Mouse (Mus musculus) kidney, postnatal 25 days (tissue): Measurements from ENCODE around the gene Ly6g6d.
A peak's percentile ranks its signal among the peaks of the same experiment; 100 is the strongest.

ENCODE experiments used
- DNase-seq, 2 experiments: peaks; one replicate each; pipeline ENCODE4 v3.0.0; 2021; ENCODE audit warnings: mixed read lengths in 2 of 2

The Ly6g6d gene

DNA sequence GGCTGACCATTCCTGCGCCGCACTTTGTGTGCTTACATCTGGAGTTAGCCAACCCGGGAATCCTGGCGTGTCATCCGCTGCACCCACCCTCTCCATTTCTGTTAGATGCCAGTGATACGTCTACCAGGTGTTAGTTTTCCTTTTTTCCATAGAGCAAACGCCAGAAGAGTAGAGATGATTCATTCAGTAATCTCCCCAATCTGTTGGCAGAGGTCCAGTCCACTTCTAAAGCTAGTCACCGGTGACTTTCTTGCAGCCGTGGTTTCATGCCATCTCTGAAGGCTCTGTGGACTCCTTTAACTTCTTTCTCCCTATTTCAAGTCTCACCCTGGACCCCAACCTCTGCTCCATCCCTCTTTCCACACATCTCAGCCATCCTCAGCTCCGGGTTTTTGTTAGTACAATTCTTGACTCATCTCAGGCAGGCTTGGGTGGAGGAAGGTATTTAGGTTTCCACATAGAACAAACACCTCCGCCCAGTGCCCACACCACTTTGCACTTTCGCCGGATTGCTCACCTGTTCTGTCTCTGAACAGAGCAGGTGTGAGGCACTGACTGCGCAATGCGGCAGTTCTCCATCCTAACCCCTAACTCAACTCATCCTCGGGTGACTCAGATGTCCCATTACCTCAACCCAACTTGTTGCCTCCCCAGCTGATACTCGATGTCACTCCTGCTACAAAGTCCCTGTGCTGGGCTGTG is 9.5 kb downstream of the Ly6g6d start:
- DNase-seq = no peak

DNA sequence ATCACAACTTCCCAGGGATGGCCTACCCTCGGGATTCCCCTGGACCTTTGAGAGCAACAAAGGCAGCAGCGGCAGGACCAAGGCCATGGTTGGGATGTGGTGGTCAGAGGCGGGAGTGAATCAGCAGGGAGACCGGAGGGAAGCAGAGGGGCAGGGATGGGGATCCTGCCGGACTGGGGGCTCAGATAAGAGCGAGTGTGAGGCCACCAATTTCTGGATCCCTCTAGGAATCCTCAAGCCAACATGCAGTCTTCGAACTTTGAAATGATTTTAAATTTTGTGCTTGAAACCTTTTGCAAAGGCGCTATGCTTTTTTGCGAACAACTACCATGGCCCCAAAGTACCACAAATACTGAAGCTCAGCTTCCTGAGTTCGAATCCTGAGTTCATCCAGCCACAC is 11.8 kb downstream of the Ly6g6d start, which contains the start of gene Mpig6b:
Gene Mpig6b, minus strand, starts transcription at position 101 of the 400 bp plus-strand sequence.
- DNase-seq = no peak

DNA sequence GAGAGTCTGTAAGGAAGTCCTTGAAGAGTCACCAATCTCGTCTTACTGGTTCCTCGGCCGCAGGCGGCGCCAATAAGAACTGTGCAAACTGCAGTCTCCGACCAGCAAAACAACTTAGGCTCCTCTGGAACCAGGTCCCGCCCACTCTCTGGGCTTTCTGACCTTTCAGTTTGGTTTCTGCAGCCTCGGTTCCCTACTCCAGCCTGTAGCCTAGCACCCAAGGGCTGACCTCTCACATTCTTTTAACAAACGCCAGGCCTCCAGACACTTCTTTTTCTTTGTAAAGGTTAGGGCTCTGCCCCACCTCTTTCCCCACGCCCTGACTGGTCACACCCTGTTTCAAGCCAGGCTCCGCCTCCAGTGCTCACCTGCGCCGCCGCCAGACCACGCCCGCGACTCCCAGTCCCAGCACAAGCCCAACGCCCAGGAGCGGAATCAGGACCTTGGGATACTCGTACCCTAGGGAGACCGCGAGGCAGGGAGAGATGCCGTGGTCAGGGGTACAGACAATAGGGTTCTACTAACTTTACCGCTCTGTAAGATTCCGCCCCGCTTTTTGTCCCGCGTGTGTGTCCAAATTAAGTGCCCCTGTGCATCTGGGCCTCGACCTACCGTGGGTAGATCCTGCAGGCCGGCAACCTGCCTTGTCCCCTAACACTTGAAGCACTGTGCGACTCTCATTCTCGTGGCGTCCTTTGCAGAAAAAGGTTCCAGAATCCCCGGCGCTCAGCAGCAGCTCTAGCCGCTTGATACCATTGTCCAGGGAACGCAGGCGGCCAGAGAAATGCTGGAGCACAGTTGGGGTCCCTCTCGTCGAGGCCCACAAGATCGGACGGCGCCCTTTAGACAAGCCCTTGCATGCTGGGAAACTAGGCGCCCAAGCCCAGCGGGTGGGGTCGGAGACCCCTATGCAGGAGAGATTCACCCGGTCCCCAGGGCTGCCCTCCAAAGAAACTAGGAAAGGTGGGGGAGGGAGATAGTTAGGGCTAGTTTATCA is 12.6 kb downstream of the Ly6g6d start, which contains the start of gene Ly6g6c:
Gene Ly6g6c, plus strand, starts transcription at position 438 of the 997 bp plus-strand sequence.
- DNase-seq = peak; percentile 77 to 88

DNA sequence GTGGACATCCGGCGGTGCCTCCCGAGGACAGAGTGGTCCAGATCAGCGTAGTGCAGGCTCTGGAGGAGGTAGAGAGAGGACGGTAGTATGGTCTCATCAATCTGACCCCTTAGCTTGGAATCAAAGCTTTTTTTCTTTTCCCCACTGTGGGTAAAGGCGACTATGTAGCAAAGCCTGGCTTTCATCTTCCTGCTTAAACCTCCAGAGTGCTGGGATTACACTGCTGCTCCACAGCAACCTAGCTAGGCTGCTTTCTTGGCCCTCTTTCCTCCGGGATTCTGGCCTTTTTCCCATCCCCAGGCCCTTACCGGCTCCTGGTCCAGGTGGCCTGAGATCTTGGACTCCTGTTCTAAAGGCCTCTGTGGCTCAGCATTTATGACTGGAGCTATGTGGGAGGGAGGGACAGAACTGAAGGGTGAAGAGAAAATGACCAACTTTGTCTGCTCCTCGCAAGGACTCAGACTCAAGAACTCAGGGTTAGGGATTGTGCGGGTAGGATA is 13.4 kb downstream of the Ly6g6d start:
- no peak for DNase-seq

DNA sequence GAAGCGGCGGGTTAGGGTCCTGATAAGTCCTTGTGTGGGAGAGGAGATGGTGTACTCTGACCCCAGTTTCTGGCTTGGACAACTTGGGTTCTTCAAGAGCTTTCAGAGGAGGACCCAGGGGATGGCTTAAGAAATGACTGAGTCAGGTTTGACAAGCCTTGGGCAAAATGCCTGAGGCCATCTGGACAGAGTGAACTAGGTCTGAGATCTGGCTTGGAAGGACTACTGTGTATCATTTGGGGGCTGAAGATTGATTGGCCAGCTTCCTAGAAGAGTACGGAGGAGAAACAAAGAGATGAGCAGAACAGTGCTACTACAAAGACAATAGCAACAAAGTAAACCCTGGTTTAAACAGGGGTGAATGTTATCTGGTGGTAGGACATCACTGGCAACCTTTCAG is 14.4 kb downstream of the Ly6g6d start:
- DNase-seq = no peak

DNA sequence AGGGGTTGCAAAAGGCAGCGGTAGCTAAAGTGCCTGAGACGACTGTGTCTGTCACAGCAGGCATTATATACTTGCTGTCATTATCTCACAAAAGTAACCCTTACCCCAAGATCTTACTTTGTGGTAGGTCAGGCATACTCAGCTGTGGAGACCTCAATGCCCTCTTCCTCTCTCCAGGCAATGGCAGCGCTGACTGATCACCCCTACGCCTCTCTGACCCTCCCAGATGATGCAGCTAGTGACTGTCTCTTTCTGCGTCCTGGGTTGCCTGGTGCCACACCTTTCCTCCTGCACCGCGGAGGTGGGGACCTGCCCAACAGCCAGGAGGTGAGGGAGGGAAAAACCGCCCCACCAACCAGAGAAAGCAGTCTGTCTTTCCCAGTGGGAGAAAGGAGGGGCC is 16.6 kb downstream of the Ly6g6d start:
- DNase-seq = peak in 1 of 2 experiments; percentile 23

DNA sequence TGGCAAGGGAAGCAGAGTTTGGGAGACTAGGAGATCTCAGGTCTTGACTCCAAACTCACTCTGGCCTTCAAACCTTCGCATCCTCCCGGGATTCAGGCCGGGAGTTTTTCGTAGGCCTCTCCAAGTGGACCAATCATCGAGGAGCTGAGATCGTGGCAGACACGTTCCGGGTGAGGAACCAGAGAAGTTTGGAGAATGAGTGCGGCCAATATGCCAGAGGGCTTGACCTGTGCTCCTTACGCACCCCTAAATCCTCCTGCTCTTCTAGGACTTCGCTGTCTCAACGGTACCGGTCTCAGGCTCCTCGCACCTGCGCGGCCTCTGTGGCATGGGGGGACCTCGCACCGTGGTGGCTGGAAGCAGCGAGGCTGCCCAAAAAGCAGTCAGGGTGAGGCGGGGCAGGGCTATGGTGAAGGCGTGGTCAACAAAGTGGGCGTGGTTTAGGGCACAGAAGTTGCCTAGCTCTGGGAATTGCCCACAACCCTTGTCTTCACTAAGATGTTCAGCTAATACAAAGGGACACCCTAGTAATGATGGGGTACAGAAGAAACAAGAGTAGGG is 17.0 kb downstream of the Ly6g6d start:
- peak; percentile 47 to 58 for DNase-seq

DNA sequence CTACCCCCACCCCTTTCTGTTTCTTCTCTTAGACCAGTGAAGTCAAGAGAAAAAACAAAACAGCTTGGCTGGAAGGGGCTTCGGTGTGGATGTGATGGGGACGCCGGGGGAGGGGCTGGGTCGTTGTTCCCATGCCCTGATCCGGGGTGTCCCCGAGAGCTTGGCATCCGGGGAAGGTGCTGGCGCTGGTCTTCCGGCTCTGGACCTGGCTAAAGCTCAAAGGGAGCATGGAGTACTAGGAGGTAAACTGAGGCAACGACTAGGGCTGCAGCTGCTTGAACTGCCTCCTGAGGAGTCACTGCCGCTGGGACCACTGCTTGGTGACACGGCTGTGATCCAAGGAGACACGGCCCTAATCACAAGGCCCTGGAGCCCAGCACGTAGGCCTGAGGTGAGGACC is 17.8 kb downstream of the Ly6g6d start:
- peak in 1 of 2 experiments; percentile 50 for DNase-seq

DNA sequence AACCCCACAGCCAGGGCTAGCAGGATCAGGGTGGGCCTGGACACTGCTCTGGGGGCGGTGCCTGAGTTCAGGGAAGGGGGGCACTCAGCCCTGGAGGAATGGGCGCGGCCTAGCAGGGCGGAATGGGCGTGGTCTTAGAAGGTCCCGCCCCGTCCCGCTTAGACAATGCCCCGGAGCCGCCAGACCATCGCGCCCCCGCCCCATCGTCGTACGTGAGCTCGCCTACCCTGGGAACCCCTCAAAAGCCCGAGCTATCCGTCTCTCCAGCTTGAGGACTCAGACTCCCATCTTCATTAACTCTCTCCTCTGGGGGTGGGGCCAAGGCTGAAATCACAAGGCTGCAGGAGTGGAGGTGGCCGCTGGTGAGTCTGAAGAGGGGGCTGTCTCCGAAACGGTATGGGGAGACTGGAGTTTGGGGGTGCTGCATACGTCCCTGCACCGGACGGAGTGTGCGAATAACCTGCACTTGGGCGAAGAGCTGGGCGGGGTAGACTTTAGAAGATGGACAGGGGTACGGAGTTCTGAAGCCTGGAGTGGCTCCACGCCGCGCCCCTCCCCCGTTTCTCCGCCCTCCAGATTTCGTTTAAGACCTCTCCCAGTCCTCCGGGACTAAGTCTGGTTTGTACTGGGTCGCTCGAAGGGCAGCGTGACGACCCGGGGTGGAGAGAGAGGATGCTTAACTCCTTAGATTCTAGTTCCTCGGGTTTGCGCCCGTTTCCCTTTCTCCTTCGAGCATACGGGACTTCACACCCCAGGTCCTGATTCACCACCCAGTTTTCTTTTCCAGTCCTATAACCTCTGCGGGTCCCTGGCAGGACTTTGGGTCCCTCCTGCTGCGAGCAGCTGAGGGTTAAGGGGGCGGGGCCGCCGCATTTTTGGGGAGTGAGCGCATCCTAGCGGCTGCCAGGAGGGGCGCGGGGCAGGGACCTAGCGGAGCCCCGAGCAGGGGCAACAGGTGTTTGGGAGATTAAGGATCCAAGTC is 18.7 kb downstream of the Ly6g6d start, which contains the start of gene Ddah2:
Gene Ddah2, plus strand, starts transcription at position 125 of the 982 bp plus-strand sequence.
- peak; percentile 93 to 95 for DNase-seq

DNA sequence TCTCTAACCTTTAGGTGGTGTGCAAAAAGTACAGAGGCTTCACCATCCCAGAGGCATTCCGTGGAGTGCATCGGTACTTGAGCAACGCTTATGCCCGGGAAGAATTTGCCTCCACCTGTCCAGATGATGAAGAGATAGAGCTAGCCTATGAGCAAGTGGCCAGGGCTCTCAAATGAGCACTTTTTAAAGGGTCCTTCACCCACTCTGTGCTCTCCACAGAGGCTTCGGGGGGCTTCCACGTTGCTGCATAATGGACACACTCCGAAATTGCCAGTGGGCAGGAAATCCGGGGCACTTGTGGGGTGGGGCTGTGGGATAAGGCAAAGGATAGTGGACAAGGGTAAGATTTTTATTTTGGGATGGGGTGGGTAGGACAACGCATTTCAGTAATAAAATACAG is 19.5 kb downstream of the Ly6g6d start:
- no peak for DNase-seq

DNA sequence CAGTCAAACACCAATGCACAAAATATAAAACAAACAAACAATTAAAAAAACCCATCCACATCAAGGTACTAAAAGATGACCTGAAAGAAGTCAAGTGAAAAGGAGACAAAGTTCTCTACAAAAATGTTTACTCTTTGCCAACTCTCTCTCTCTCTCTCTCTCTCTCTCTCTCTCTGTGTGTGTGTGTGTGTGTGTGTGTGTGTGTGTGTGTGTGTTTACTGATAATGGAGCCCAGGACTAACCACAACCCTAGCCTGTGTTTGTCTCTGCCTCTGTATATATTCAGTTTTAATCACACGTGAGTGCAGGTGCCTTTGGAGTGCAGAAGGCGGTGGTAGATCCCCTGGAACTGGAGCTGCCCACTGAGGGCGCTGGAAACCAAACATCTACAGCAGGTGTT is 20.8 kb downstream of the Ly6g6d start:
- DNase-seq = no peak

DNA sequence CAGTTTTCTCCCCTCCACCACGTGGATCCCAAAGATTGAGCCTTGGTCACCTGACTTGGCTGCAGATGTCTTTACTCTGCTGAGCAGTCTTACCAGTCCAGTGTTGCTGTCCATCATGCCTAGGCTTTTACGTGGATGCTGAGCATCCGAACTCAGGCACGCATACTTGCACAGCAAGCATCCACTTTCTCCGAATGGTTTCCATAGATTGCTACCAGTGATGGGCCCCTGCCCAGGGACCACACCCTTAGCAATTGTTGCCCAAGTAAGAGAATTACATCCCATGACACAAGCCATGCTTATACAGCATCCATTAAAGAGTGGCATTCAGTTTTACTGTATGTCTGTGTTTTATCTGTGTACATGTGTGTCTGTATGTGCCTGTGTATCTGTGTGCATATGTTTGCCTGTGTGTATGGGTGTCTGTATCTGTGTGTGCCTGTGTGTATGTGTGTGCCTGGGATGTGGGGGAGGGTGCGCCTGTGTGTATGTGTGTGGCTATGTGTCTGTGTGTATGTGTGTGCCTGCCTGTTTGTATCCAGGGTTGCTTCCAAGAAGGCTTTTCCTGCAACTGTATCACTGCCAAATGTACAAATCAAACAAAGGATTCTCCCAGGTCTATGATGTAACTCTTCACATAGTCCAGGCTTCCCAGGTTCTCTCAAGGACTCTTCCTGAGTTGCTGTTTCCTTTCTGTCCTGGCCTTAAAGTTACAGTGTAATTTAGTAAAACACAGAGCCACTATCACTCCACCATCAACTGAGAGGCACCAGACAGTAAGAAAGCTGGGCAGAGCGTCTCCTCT is 22.0 kb downstream of the Ly6g6d start:
- DNase-seq = peak in 1 of 2 experiments; percentile 51

DNA sequence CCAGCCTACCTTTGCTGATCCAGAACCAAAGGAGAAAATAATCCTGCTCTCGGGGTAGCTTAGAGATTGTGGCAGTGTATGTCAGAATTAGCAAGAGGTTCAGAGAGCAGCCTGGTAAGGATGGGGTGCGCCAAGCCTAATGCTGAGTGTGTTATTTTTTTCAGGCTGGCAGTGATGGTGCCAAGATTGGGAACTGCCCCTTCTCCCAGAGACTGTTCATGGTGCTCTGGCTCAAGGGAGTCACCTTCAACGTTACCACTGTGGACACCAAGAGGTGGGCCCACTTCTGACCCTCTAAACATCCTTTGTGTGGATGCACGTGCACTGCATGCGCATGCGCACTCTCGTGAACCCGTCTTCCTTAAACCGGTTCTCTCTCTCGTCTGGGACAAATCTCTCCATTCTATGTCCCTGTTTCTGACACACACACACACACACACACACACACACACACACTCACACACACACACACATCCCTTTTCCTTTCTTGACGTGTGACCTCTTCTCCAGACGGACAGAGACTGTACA is 25.5 kb downstream of the Ly6g6d start:
- peak in 1 of 2 experiments; percentile 28 for DNase-seq

DNA sequence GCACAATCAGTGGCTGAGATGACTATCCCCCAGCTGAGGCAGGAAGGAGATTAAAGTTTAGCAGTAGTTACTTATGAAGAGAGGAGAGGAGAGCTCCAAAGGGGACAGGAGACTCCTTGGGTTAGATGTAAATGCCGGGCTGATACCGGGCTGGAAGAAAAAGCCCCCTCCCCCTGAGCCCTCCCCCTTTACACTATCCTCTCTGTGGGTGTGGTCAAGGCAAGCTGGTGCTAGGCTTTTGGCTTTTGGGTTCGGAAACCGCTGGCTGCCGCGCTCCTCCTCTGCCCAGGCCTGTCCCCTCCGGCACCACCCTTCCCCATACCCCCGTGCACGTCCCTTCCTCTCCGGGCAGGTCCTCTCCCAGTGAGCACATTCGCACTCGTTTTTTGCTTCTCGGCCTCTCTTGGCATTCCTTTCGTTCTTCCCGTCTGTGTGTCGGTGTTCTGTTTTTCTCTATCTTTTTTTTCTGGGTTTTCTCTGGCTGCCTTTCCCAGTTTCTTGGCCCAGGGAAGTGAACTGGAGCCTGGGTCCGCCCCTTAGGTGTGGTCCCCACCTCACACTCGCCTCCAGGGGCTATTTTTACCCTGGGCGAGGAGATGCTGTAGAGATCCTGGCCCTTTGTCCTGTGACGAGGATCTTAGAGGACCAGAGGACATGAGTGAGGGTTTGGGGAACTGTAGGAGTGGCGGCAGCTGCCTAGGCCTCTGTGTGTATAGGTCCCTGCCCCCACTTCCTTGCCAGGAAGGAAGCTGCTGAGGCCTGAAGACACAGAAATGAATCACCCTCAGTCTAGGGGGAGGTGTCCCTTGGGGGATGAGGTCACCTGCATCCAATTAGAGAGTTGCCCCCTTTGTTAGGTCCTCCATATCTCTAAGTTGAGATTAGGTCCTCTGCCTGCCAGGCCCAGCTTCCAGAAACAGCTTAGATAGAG is 26.4 kb downstream of the Ly6g6d start:
- DNase-seq = peak; percentile 83 to 90

DNA sequence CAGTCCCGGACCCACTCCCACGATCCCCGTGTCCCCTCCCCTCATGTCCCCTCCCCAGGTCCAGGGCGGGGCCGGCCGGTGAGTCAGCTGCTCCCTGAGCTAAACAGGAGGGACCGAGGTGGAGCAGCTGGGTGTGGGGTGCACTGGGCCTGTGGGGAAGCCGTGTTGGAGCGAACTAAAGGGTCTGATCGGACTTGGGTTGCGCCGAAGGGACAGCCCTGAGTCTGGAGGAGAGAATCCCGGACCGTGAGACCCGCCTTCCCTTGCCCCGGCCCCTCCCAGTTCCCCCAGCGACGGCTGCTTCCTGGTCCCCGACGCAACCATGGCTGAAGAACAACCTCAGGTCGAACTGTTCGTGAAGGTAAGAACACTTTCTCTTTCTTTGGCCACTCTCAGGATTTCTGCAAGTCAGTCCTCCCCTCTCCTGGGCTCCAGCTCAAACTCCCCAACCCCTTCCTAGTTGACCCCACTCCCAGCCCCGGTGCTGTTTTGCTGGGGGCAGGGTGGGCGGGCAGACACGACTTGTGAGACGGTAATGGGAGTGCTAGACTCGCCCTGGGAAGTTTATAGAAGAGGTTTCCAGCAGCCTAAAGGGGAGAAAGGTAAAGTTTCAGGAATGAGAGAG is 27.6 kb downstream of the Ly6g6d start:
- DNase-seq = peak; percentile 84 to 91

DNA sequence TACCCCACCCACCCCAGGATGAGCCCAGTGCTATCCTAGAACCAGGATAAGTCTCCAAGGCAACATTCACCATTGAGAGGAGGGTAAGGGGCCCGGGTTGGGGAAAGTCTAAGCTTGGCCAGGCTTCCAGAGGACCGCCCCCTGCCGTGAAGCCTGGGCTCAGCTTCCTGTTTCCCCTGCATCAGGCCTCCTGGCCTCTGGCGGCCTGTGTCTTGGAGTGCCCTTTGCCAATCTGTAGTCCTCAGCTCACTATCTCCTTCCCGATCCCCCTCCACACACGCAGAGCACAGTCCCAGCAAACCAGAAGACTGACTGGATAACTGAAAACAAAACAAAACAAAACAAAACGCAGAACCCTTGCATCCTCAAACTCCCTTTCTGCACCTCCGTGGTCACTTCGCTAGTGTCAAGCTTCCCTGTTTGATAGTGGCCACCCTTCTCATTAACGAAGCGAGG is 28.3 kb downstream of the Ly6g6d start, which contains the start of gene Clic1:
Gene Clic1, plus strand, starts transcription at position 406 of the 456 bp plus-strand sequence.
- DNase-seq = peak; percentile 57 to 79

DNA sequence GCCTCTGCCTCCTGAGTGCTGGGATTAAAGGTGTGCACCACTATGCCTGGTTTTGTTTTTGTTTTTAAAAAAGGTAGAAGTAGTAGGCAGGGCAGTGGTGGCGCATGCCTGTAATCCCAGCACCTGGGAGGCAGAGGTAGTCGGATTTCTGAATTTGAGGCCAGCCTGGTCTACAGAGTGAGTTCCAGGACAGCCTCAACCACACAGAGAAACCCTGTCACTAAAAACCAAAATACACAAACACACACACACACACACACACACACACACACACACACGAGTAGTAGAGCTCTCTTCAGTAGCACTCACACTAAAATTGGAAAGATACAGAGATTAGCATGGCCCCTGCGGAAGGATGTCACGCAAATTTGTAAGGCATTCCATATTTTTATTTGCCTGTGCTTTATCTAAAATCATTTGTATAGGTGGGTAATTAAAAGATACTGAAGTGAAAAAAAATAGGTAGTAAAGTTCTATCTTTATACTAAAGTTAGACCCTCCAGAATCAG is 28.9 kb downstream of the Ly6g6d start:
- DNase-seq = peak in 1 of 2 experiments; percentile 23
